Mouse (Mus musculus): ENCODE results near the gene Pde4b. TPM values are rescaled to one million over a fixed set of nuclear protein-coding genes. Genes with fewer than 3 reads are reported as not detected.

The Pde4b gene
- polyA plus RNA-seq, 1 experiment from 2014 or later, result 9.6 TPM

DNA sequence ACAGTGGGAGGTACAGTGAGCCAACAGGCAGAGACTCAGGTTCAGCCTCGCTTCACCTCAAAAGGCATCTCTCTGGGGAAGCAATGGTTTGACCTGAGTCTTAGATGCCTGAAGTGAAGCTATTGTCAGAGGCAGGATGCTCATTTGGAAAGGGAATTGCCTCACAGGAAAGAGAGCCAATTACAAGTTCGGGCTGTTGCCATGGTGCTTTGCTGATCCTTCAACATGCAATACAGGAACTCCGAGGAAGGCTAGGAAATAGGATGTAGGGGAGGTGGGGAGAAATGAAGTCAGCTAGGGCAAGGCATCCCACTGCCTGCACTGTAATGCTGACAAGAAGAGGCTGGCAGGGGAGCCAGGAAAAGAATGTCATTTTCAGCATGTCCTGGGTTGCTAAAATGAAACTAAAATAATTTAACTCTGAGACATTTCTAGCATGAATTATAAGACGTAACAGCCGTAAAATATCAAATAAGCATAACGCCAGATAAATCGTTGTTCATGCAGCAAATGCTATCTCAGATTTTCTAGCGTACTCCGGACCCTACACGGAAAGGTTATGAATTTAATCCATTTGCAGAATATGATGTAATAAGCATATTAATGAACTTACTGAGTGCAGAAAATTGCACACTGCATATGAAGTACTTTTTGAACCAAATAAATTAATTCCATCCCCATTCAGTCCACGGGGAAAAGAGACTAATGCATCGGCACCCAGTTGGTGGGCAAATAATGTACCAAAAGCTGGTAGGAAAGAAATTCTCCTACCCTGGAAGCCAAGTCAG is 501.5 kb downstream of the Pde4b start:
- H3K9ac ChIP-seq, result no peak overlapping the region
- no peaks in the 10 kb centered on the region for H3K27me3 ChIP-seq
- H3K36me3 ChIP-seq, result no peaks in the 10 kb centered on the region
- peak overlapping the region; percentile 44; the same call in 1 of the 2 replicates for H3K27ac ChIP-seq
- H3K4me1 ChIP-seq, result peaks cover 19% of the 10 kb centered on the region
- WGBS, result 20% methylated on average over 12 of the region's 12 CpGs
- peak overlapping the region; percentile 62 for H3K4me2 ChIP-seq
- no peak for ATAC-seq (ENCODE audit: insufficient number of reproducible peaks, insufficient read depth, low FRiP score, low TSS enrichment, low read depth)
- peak overlapping the region; percentile 39 for H3K4me3 ChIP-seq
- H3K9me3 ChIP-seq, result no peaks in the 10 kb centered on the region

DNA sequence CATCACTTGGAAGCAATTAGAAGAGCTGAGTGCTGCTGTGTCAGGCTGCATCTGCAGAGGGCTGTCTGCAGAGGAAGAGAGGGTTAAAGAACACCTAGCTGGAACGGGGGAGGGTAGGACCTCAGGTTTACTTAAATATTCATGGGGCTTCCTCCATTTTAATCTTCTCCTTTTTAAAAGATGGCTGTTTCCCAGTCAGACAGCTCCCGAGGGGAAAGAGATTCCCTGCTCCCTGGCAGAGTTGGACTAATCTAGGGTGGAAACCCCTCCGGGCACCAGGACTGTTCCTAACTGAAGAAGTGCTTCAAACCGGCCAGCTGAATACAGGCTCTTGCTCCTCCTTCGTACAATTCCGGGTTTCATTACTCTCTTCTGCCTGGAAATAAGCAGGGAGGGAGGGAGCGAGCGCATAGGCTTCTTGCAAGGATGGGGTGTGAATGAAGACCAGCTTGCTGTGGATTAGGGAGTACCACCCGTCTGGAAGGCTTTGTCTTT is 502.2 kb downstream of the Pde4b start:
- peak overlapping the region; percentile 62 for H3K4me2 ChIP-seq
- peaks cover 19% of the 10 kb centered on the region for H3K4me1 ChIP-seq
- no peaks in the 10 kb centered on the region for H3K9me3 ChIP-seq
- H3K27me3 ChIP-seq, result no peaks in the 10 kb centered on the region
- 4% methylated on average over 9 of the region's 9 CpGs for WGBS
- ATAC-seq (ENCODE audit: insufficient number of reproducible peaks, insufficient read depth, low FRiP score, low TSS enrichment, low read depth), result no peak
- peak overlapping the region; percentile 44 for H3K27ac ChIP-seq
- H3K9ac ChIP-seq, result peak overlapping the region; percentile 47
- H3K4me3 ChIP-seq, result peak overlapping the region; percentile 39
- H3K36me3 ChIP-seq, result no peaks in the 10 kb centered on the region

DNA sequence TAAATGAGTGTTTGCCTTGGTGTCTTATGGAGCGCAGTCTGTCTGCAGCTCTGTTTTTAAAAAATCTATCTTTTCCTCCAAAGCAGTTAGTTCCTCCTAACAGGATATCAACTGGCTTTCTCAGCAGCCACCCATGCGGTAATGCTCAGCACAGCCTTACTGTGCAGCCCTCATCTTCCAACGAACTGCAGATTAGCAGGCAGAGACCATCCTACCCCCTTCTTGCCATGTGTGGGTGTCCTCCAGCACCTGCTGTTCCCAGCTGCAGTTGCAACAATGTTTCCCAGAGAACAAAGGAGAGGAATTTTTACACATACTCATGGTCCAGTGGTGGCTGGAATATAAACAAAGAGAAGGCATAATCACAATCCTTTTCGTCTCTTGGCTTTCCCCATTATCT is 504.5 kb downstream of the Pde4b start:
- no peak for ATAC-seq (ENCODE audit: insufficient number of reproducible peaks, insufficient read depth, low FRiP score, low TSS enrichment, low read depth)
- no peaks in the 10 kb centered on the region for H3K27me3 ChIP-seq
- peaks cover 19% of the 10 kb centered on the region for H3K4me1 ChIP-seq
- H3K4me2 ChIP-seq, result no peak overlapping the region
- no peaks in the 10 kb centered on the region for H3K9me3 ChIP-seq
- H3K4me3 ChIP-seq, result no peak overlapping the region
- H3K36me3 ChIP-seq, result peaks cover 11% of the 10 kb centered on the region
- no peak overlapping the region for H3K27ac ChIP-seq
- WGBS, result 58% methylated on average over 4 of the region's 4 CpGs
- H3K9ac ChIP-seq, result no peak overlapping the region

DNA sequence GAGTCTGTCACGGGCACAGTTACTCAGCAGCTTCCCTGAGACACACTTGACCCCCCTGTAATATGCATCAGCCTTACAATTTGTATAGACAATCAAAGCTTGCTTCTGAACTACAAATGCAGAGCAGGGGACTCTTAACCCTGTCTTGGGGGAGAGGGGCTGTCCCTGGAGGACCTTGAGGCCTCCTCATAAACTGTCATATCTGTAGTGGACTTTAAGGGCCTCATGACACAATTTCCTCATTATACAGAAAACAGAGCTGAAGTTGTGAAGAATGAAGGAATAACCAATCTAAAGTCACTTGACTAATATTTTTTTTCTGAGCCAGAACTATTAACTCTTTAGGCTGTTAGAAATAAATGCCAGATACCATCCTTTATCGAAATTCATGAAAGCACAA is 505.2 kb downstream of the Pde4b start:
- 76% methylated on average over 2 of the region's 2 CpGs for WGBS
- H3K36me3 ChIP-seq, result peaks cover 13% of the 10 kb centered on the region
- no peak overlapping the region for H3K4me3 ChIP-seq
- no peak overlapping the region for H3K4me2 ChIP-seq
- ATAC-seq (ENCODE audit: insufficient number of reproducible peaks, insufficient read depth, low FRiP score, low TSS enrichment, low read depth), result no peak
- no peaks in the 10 kb centered on the region for H3K9me3 ChIP-seq
- no peak overlapping the region for H3K9ac ChIP-seq
- H3K4me1 ChIP-seq, result peaks cover 19% of the 10 kb centered on the region
- no peak overlapping the region for H3K27ac ChIP-seq
- H3K27me3 ChIP-seq, result no peaks in the 10 kb centered on the region

DNA sequence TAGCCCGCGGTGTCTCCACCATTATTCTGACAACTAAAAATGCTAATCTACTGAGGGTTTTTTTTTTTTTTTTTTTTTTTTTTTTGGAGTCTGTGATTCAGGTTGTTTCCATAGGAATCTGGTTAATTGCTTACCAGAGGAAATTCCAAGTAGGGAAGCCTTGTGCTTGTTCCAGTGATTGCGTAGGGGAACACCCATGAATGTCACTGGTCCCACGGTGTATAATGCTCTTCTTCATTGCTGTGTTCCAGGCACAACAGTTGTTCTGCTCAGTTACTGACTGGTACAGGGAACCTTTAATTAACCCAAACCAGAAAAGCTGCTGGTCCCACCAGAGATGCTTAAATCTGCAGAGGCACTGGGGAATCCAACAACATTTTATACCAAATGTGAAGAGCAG is 506.3 kb downstream of the Pde4b start:
- Histone ChIP-seq H3K4me1 (peaks cover 14% of the 10 kb centered on the region), H3K36me3 (peaks cover 17% of the 10 kb centered on the region), H3K4me2 (no peak overlapping the region), H3K9me3 (no peaks in the 10 kb centered on the region), H3K27me3 (no peaks in the 10 kb centered on the region), H3K9ac (no peak overlapping the region), H3K4me3 (no peak overlapping the region), H3K27ac (no peak overlapping the region)
- 77% methylated on average over 4 of the region's 4 CpGs for WGBS
- ATAC-seq (ENCODE audit: insufficient number of reproducible peaks, insufficient read depth, low FRiP score, low TSS enrichment, low read depth), result no peak

DNA sequence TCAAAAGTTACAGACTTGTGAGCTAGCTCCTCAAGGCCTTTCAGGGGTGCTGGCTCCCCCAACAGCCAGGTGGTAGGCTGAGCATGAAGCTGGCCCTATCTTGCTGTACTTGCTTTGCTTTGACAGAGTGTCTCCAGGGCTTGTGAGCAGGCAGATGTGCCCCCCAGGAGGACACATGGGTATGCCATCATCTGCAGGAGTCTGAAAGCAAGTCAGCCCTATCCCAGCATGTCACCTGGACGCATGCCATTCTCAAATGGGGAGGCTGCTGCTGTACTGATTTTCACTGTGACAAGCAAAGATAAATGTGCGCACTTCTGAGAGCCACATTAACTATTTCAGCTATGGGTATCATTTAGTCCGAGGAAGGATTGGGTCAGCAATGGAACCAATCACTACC is 507.2 kb downstream of the Pde4b start:
- WGBS, result 86% methylated on average over 3 of the region's 3 CpGs
- H3K27ac ChIP-seq, result no peak overlapping the region
- no peak overlapping the region for H3K9ac ChIP-seq
- no peak overlapping the region for H3K4me3 ChIP-seq
- H3K27me3 ChIP-seq, result no peaks in the 10 kb centered on the region
- ATAC-seq (ENCODE audit: insufficient number of reproducible peaks, insufficient read depth, low FRiP score, low TSS enrichment, low read depth), result no peak
- no peak overlapping the region for H3K4me2 ChIP-seq
- H3K4me1 ChIP-seq, result peaks cover 5% of the 10 kb centered on the region
- no peaks in the 10 kb centered on the region for H3K9me3 ChIP-seq
- H3K36me3 ChIP-seq, result peaks cover 24% of the 10 kb centered on the region

DNA sequence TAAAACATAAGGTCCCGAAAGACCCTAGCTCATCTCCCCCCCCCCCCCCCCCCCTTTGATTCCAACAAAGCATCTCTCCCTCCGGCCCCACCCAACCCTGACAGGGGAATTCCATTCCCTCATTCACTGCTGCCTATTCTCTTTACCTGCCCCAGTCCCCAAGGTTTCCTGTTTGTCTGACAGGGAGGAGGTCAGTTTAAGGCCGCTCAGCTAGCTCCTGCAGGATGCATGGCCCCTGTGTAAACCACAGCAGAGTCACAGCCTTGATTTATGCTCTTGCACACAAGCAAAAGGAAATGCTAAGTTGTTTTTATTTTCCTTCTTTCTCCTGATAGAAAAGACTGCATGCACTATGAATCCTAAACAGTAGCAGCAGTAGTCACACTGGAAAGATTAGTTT is 516.6 kb downstream of the Pde4b start:
- Histone ChIP-seq H3K9ac (no peak overlapping the region), H3K27me3 (no peaks in the 10 kb centered on the region), H3K4me3 (no peak overlapping the region), H3K27ac (no peak overlapping the region), H3K36me3 (peaks cover 30% of the 10 kb centered on the region), H3K4me1 (no peaks in the 10 kb centered on the region), H3K4me2 (no peak overlapping the region), H3K9me3 (no peaks in the 10 kb centered on the region)
- no peak for ATAC-seq (ENCODE audit: insufficient number of reproducible peaks, insufficient read depth, low FRiP score, low TSS enrichment, low read depth)
- 65% methylated on average over 2 of the region's 3 CpGs for WGBS

DNA sequence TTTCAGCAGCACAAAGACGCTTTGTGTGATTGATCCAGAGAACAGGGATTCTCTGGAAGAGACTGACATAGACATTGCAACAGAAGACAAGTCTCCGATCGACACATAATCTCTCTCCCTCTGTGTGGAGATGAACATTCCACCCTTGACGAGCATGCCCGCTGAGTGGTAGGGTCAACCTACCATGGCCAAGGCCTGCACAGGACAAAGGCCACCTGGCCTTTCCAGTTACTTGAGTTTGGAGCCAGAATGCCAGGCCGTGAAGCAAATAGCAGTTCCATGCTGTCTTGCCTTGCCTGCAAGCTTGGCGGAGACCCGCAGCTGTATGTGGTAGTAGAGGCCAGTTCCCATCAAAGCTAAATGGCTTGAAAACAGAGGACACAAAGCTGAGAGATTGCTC is 517.9 kb downstream of the Pde4b start:
- 91% methylated on average over 8 of the region's 8 CpGs for WGBS
- ATAC-seq (ENCODE audit: insufficient number of reproducible peaks, insufficient read depth, low FRiP score, low TSS enrichment, low read depth), result no peak
- H3K4me1 ChIP-seq, result no peaks in the 10 kb centered on the region

DNA sequence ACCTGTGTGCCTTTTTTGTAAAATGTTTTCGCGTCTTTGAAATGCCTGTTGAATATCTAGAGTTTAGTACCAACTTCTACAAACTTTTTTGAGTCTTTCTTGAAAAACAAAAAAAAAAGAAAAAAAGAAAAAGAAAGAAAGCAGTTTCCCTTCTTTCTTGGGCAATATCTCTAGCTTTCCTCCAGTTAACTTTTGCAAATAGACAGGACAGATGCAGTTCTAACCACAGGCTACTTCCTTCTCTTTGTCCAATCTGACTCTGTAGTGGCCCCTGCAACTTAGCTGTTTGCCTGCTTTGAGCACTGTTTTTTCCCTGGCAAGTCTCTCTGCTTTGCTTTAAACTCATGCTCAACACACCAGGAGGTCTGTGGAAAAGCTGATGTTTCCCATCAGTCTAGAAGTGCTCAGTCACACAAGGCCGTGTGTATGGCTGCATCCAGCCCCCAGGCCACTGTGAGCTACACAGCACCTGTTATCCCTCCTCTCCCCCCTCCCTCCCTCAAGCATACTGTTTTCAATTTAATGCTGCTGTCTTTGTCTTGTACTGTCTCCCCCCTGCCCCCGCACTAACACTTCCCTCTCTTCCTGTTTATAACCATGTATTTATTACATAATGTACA is 518.5 kb downstream of the Pde4b start:
- no peaks in the 10 kb centered on the region for H3K4me1 ChIP-seq
- no peak for ATAC-seq (ENCODE audit: insufficient number of reproducible peaks, insufficient read depth, low FRiP score, low TSS enrichment, low read depth)

More for the DNA sequence above, 517.9 kb downstream of the Pde4b start:
- Histone ChIP-seq H3K9me3 (no peaks in the 10 kb centered on the region), H3K9ac (no peak overlapping the region), H3K27ac (no peak overlapping the region), H3K4me3 (no peak overlapping the region), H3K4me2 (no peak overlapping the region), H3K36me3 (peaks cover 22% of the 10 kb centered on the region), H3K27me3 (no peaks in the 10 kb centered on the region)

DNA sequence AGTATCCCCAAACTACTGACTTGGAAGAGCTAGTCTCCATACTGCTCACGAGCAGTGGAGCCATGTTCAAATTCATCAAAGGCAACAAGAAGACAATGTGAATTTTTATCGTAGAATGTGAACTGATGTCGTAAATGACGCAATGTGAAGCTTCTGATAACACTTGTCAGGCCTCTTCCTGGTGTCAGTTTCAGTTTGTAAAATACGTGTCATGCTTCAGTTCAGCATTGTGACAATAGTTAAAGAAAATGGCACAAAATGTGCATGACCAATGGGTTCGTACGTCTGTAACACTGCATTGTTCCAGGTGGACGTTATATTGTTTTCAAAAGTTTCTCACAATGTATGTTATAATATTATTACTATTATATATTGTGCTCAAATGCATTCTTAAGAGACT is 519.5 kb downstream of the Pde4b start:
- H3K27ac ChIP-seq, result no peak overlapping the region
- no peaks in the 10 kb centered on the region for H3K4me1 ChIP-seq
- H3K36me3 ChIP-seq, result peaks cover 22% of the 10 kb centered on the region
- 87% methylated on average over 8 of the region's 8 CpGs for whole genome bisulfite sequencing
- no peaks in the 10 kb centered on the region for H3K27me3 ChIP-seq
- H3K9ac ChIP-seq, result no peak overlapping the region
- H3K9me3 ChIP-seq, result no peaks in the 10 kb centered on the region
- no peak overlapping the region for H3K4me2 ChIP-seq
- no peak for ATAC-seq (ENCODE audit: insufficient number of reproducible peaks, insufficient read depth, low FRiP score, low TSS enrichment, low read depth)
- no peak overlapping the region for H3K4me3 ChIP-seq

More for the DNA sequence above, 518.5 kb downstream of the Pde4b start:
- H3K4me2 ChIP-seq, result no peak overlapping the region
- H3K36me3 ChIP-seq, result peaks cover 22% of the 10 kb centered on the region
- no peaks in the 10 kb centered on the region for H3K27me3 ChIP-seq
- H3K9ac ChIP-seq, result no peak overlapping the region
- H3K9me3 ChIP-seq, result no peaks in the 10 kb centered on the region
- 59% methylated on average over 4 of the region's 4 CpGs for WGBS
- H3K27ac ChIP-seq, result no peak overlapping the region
- H3K4me3 ChIP-seq, result no peak overlapping the region

DNA sequence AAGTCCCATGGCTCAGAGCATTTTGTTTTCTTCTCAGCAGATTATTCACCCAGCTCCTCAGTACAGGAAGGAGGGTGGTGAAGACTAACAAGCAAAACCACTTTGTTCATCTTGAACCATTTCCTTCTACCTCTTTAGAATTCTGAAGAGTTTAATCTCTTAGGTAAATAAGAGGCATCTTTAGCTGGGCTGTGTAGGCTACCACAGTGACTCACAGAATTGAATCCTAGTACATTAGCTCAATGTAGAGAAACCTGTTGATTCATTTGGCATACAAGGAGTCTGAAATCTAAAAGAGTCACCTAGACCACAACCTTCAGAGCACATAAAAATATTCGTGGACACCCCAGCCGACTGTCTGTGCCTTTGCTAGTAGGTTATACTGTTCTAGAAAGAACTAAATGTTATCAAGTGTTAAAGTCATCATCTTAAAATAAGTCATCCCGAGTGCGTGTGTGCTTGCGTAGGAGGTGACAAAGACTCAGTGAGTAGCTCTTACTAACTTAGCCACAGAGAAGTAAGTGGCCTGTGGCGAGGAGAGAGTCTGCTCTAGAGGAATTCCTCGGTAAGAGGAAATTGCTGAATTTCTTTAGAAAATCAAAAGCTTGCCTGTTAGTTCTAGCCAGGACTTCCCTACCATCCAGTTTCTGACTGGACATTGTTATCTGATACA is 520.5 kb downstream of the Pde4b start:
- no peak for ATAC-seq (ENCODE audit: insufficient number of reproducible peaks, insufficient read depth, low FRiP score, low TSS enrichment, low read depth)
- WGBS, result 87% methylated on average over 7 of the region's 7 CpGs

More for the DNA sequence above, 520.5 kb downstream of the Pde4b start:
- Histone ChIP-seq H3K9ac (no peak overlapping the region), H3K36me3 (peaks cover 15% of the 10 kb centered on the region), H3K9me3 (no peaks in the 10 kb centered on the region), H3K4me1 (no peaks in the 10 kb centered on the region), H3K27ac (no peak overlapping the region), H3K4me2 (no peak overlapping the region), H3K4me3 (no peak overlapping the region), H3K27me3 (no peaks in the 10 kb centered on the region)

Data from embryonic facial prominence, embryonic 13.5 days (tissue).